Mouse (Mus musculus) ES-Bruce4 (cell line): ENCODE measurements at regions not wholly inside any gene's neighbourhood (a gene's known extent, or its start where the extent isn't known, plus 50 kb on each side); places are given as distances from the start of the nearest gene placed in this dataset.

Experiments used
- H3K27ac ChIP-seq: 2 replicates; pipeline ENCODE4 v1.5.1; 2012; ENCODE audit warnings: low read length, inconsistent platforms; ENCODE audit not compliant: insufficient read depth
- H3K27me3 ChIP-seq: 2 replicates; pipeline ENCODE4 v1.6.1; 2012; ENCODE audit warnings: mild to moderate bottlenecking, low read length, inconsistent platforms; ENCODE audit not compliant: control insufficient read depth, poor library complexity, insufficient read depth, severe bottlenecking
- H3K36me3 ChIP-seq: 2 replicates; pipeline ENCODE4 v1.6.1; 2012; ENCODE audit warnings: inconsistent platforms, mild to moderate bottlenecking, low read length, moderate library complexity; ENCODE audit not compliant: control insufficient read depth, poor library complexity, insufficient read depth, severe bottlenecking
- H3K4me1 ChIP-seq: one replicate; pipeline ENCODE4 v1.8.1; 2011; ENCODE audit warnings: low read length; ENCODE audit not compliant: control insufficient read depth, insufficient read depth
- H3K4me3 ChIP-seq: 2 replicates; pipeline ENCODE4 v1.5.1; 2011; ENCODE audit warnings: low read depth, mild to moderate bottlenecking, low read length
- H3K9ac ChIP-seq: 2 replicates; pipeline ENCODE4 v1.6.1; 2012; ENCODE audit warnings: low read depth, mild to moderate bottlenecking, inconsistent platforms; ENCODE audit not compliant: poor library complexity, severe bottlenecking
- H3K9me3 ChIP-seq: replicated peaks from 2 replicates; pipeline ENCODE4 v1.6.1; 2012; ENCODE audit warnings: mild to moderate bottlenecking, low read length, inconsistent platforms; ENCODE audit not compliant: control insufficient read depth, poor library complexity, insufficient read depth, severe bottlenecking
- CTCF ChIP-seq: IDR thresholded peaks from one replicate; pipeline ENCODE4 v1.8.1; 2011; ENCODE audit warnings: low read depth, low read length
- EP300 ChIP-seq: IDR thresholded peaks from 2 replicates; pipeline ENCODE4 v1.6.1; 2011; ENCODE audit warnings: low read depth, low read length; ENCODE audit not compliant: insufficient read depth
- POLR2A ChIP-seq: IDR thresholded peaks from one replicate; pipeline ENCODE4 v1.8.1; 2011; ENCODE audit warnings: low read length; ENCODE audit not compliant: insufficient read depth

- Histone ChIP-seq H3K4me1 (no peaks in the 10 kb centered on the region), H3K9ac (no peak overlapping the region), H3K36me3 (no peaks in the 10 kb centered on the region), H3K4me3 (no peak overlapping the region), H3K27ac (no peak overlapping the region), H3K27me3 (no peaks in the 10 kb centered on the region), H3K9me3 (no peaks in the 10 kb centered on the region)
- TF ChIP-seq CTCF (no peak), POLR2A (no peak), EP300 (no peak)
Observed at GRCm38 (mm10) chr2:160021541-160021940, 312.4 kb downstream of the Gm826 start.

- Histone ChIP-seq H3K36me3 (no peaks in the 10 kb centered on the region), H3K4me3 (no peak overlapping the region), H3K4me1 (no peaks in the 10 kb centered on the region), H3K9ac (no peak overlapping the region), H3K9me3 (no peaks in the 10 kb centered on the region), H3K27ac (no peak overlapping the region), H3K27me3 (no peaks in the 10 kb centered on the region)
- TF ChIP-seq EP300, result no peak
- no peak for TF ChIP-seq CTCF
- no peak for TF ChIP-seq POLR2A
Observed at GRCm38 (mm10) chr2:160020876-160021275, 313.1 kb downstream of the Gm826 start.

GRCm38 (mm10) chr2:160017020-160017812 is 316.7 kb downstream of the Gm826 start:
- Histone ChIP-seq H3K9ac (no peak overlapping the region), H3K9me3 (no peaks in the 10 kb centered on the region), H3K27ac (no peak overlapping the region)

GRCm38 (mm10) chr2:160011421-160011820 is 322.5 kb downstream of the Gm826 start:
- Histone ChIP-seq H3K9me3 (no peaks in the 10 kb centered on the region), H3K9ac (no peak overlapping the region), H3K4me3 (no peak overlapping the region), H3K27me3 (no peaks in the 10 kb centered on the region), H3K4me1 (no peaks in the 10 kb centered on the region), H3K36me3 (no peaks in the 10 kb centered on the region), H3K27ac (no peak overlapping the region)
- TF ChIP-seq POLR2A (no peak), EP300 (no peak), CTCF (no peak)

More at GRCm38 (mm10) chr2:160017020-160017812, 316.7 kb downstream of the Gm826 start:
- Histone ChIP-seq H3K27me3 (no peaks in the 10 kb centered on the region), H3K4me1 (no peaks in the 10 kb centered on the region), H3K36me3 (no peaks in the 10 kb centered on the region), H3K4me3 (no peak overlapping the region)
- TF ChIP-seq EP300, result no peak
- TF ChIP-seq POLR2A, result no peak
- TF ChIP-seq CTCF, result no peak

- Histone ChIP-seq H3K9me3 (no peaks in the 10 kb centered on the region), H3K36me3 (no peaks in the 10 kb centered on the region), H3K9ac (no peak overlapping the region), H3K27me3 (no peaks in the 10 kb centered on the region), H3K4me1 (no peaks in the 10 kb centered on the region), H3K4me3 (no peak overlapping the region), H3K27ac (no peak overlapping the region)
- TF ChIP-seq POLR2A (no peak), CTCF (no peak), EP300 (no peak)
Observed at GRCm38 (mm10) chr2:160002695-160003094, 331.3 kb downstream of the Gm826 start.

- no peaks in the 10 kb centered on the region for H3K36me3 ChIP-seq
- H3K27ac ChIP-seq, result no peak overlapping the region
- H3K27me3 ChIP-seq, result no peaks in the 10 kb centered on the region
- no peaks in the 10 kb centered on the region for H3K4me1 ChIP-seq
- no peak overlapping the region for H3K4me3 ChIP-seq
- TF ChIP-seq CTCF (peak; percentile 17), EP300 (no peak), POLR2A (no peak)
- H3K9ac ChIP-seq, result no peak overlapping the region
- H3K9me3 ChIP-seq, result no peaks in the 10 kb centered on the region
Observed at GRCm38 (mm10) chr2:160000449-160000848, 333.5 kb downstream of the Gm826 start.
